Mouse (Mus musculus): ENCODE results near the gene Fam135a. TPM values are rescaled to one million over a fixed set of nuclear protein-coding genes. Genes with fewer than 3 reads are reported as not detected.

Fam135a gene
- polyA plus RNA-seq, 1 experiment from 2014 or later = 36.4 TPM

DNA sequence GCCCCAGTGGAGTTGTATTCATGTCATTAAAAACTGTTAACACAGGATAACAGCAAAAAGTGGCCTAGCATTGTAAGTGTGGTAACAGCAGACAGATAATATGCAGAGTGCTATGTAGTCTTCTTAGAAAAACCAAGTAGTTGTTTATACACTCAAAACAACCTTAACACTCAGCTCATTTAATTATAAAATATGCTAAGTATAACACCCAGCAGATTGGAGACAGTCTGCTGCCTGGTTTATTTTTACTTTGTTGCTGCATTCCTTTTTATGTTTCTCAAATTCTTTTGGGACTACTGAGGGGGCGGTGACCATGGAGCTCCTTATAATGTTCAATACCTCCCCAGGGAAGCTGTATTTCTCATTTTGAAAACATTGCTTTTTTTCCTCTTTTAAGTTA lies 22.4 kb upstream of the Fam135a start:
- Histone ChIP-seq H3K4me3 (ENCODE audit: low read depth, low read length) (no peak overlapping the region), H3K27me3 (ENCODE audit: control insufficient read depth, insufficient read depth, low read length) (no peaks in the 10 kb centered on the region), H3K4me2 (ENCODE audit: low read depth, low read length) (no peak overlapping the region), H3K4me1 (ENCODE audit: control insufficient read depth, insufficient read depth, low read length) (no peaks in the 10 kb centered on the region), H3K36me3 (replicated peaks; ENCODE audit: control insufficient read depth, insufficient read depth, low read depth, low read length) (no peaks in the 10 kb centered on the region), H3K9ac (replicated peaks; ENCODE audit: low read length) (no peak overlapping the region), H3K27ac (replicated peaks; ENCODE audit: low read depth, low read length) (no peak overlapping the region), H3K9me3 (replicated peaks; ENCODE audit: control insufficient read depth, low read length) (no peaks in the 10 kb centered on the region)
- DNase-seq (ENCODE audit: low spot score) (no peak), ATAC-seq (replicated peaks; ENCODE audit: insufficient number of reproducible peaks, low FRiP score, low TSS enrichment, low read depth) (no peak)
- 96% methylated on average over 1 of the region's 1 CpGs for WGBS

GRCm38 (mm10) chr1:24107971-24108773 lies 8.0 kb upstream of the Fam135a start:
- WGBS = 49% methylated on average over 10 of the region's 10 CpGs
- Histone ChIP-seq H3K4me3 (ENCODE audit: low read depth, low read length) (no peak overlapping the region), H3K4me1 (ENCODE audit: control insufficient read depth, insufficient read depth, low read length) (no peaks in the 10 kb centered on the region), H3K27me3 (ENCODE audit: control insufficient read depth, insufficient read depth, low read length) (no peaks in the 10 kb centered on the region), H3K36me3 (replicated peaks; ENCODE audit: control insufficient read depth, insufficient read depth, low read depth, low read length) (no peaks in the 10 kb centered on the region), H3K9me3 (replicated peaks; ENCODE audit: control insufficient read depth, low read length) (no peaks in the 10 kb centered on the region), H3K27ac (replicated peaks; ENCODE audit: low read depth, low read length) (no peak overlapping the region), H3K4me2 (ENCODE audit: low read depth, low read length) (no peak overlapping the region), H3K9ac (replicated peaks; ENCODE audit: low read length) (no peak overlapping the region)
- DNase-seq (ENCODE audit: low spot score) = no peak
- ATAC-seq (replicated peaks; ENCODE audit: insufficient number of reproducible peaks, low FRiP score, low TSS enrichment, low read depth) = no peak

GRCm38 (mm10) chr1:24107378-24107777 lies 7.2 kb upstream of the Fam135a start:
- Histone ChIP-seq H3K36me3 (replicated peaks; ENCODE audit: control insufficient read depth, insufficient read depth, low read depth, low read length) (no peaks in the 10 kb centered on the region), H3K4me1 (ENCODE audit: control insufficient read depth, insufficient read depth, low read length) (no peaks in the 10 kb centered on the region), H3K27ac (replicated peaks; ENCODE audit: low read depth, low read length) (no peak overlapping the region), H3K27me3 (ENCODE audit: control insufficient read depth, insufficient read depth, low read length) (no peaks in the 10 kb centered on the region), H3K4me3 (ENCODE audit: low read depth, low read length) (no peak overlapping the region), H3K9me3 (replicated peaks; ENCODE audit: control insufficient read depth, low read length) (no peaks in the 10 kb centered on the region), H3K9ac (replicated peaks; ENCODE audit: low read length) (no peak overlapping the region), H3K4me2 (ENCODE audit: low read depth, low read length) (no peak overlapping the region)
- ATAC-seq (replicated peaks; ENCODE audit: insufficient number of reproducible peaks, low FRiP score, low TSS enrichment, low read depth) (peak; percentile 45; the same call in 1 of the 2 replicates), DNase-seq (ENCODE audit: low spot score) (no peak)
- 43% methylated on average over 11 of the region's 11 CpGs for WGBS

DNA sequence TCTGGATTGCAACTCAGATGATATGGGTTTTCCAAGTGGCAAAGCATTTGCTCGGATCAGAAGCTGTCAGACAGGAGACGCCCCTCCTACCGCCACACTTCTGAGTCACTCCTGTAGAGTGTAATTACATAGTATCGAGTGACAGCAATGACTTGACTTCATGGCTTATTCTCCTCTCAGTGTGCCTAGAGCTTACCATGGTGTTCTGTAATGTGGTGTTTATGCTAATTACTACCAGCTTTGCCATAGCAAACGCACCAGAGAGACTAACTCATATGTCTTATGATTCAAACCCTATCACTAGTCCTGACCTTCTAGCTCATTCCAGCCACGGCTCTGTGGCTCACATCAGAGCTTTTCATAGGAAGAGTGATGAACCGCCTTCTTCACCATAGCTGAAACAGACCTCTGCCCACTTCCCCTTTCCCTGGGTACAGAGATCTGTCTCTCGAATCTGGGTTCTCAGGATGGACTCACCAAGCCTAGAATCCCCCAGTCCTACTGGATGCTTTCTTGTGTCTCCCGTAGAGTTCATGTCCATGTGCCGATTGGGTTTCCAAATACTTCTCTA lies 2.5 kb upstream of the Fam135a start:
- WGBS = 62% methylated on average over 10 of the region's 10 CpGs
- no peak for ATAC-seq (replicated peaks; ENCODE audit: insufficient number of reproducible peaks, low FRiP score, low TSS enrichment, low read depth)
- no peaks in the 10 kb centered on the region for H3K9me3 ChIP-seq (replicated peaks; ENCODE audit: control insufficient read depth, low read length)

DNA sequence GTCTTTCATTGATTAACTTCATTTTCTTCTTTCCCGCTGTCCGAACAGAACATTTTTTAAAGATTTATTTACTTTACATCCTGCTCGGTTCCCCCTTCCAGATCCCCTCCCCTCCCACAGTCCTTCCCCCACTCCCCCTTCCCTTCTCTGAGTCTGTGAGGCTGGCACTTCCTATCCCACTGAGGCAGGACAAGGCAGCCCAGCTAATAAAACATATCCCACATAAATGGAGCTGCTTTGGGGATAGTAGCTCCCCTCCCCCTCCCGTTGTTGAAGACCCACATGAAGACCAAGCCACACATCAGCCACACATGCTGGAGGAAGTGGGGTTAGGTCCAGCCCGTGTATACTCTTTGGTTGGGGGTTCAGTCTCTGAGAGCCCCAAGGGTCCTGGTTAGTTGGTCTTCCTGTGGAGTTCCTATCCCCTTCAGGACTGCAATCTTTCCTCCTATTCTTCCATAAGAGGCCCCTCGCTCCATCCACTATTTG lies 773 bp upstream of the Fam135a start:
- ATAC-seq (replicated peaks; ENCODE audit: insufficient number of reproducible peaks, low FRiP score, low TSS enrichment, low read depth) (peak; percentile 42), DNase-seq (ENCODE audit: low spot score) (no peak)
- Histone ChIP-seq H3K27ac (replicated peaks; ENCODE audit: low read depth, low read length) (peak overlapping the region; percentile 56; the same call in 1 of the 2 replicates), H3K4me3 (ENCODE audit: low read depth, low read length) (peak overlapping the region; percentile 91), H3K4me1 (ENCODE audit: control insufficient read depth, insufficient read depth, low read length) (no peaks in the 10 kb centered on the region; the same call in 1 of the 2 replicates), H3K36me3 (replicated peaks; ENCODE audit: control insufficient read depth, insufficient read depth, low read depth, low read length) (no peaks in the 10 kb centered on the region), H3K27me3 (ENCODE audit: control insufficient read depth, insufficient read depth, low read length) (no peaks in the 10 kb centered on the region), H3K9me3 (replicated peaks; ENCODE audit: control insufficient read depth, low read length) (no peaks in the 10 kb centered on the region), H3K4me2 (ENCODE audit: low read depth, low read length) (peak overlapping the region; percentile 55), H3K9ac (replicated peaks; ENCODE audit: low read length) (peak overlapping the region; percentile 92)
- 59% methylated on average over 6 of the region's 6 CpGs for WGBS

More for the DNA sequence above, 2.5 kb upstream of the Fam135a start:
- Histone ChIP-seq H3K4me2 (ENCODE audit: low read depth, low read length) (no peak overlapping the region), H3K4me3 (ENCODE audit: low read depth, low read length) (no peak overlapping the region), H3K9ac (replicated peaks; ENCODE audit: low read length) (no peak overlapping the region), H3K27me3 (ENCODE audit: control insufficient read depth, insufficient read depth, low read length) (no peaks in the 10 kb centered on the region), H3K36me3 (replicated peaks; ENCODE audit: control insufficient read depth, insufficient read depth, low read depth, low read length) (no peaks in the 10 kb centered on the region), H3K27ac (replicated peaks; ENCODE audit: low read depth, low read length) (no peak overlapping the region), H3K4me1 (ENCODE audit: control insufficient read depth, insufficient read depth, low read length) (no peaks in the 10 kb centered on the region; the same call in 1 of the 2 replicates)
- DNase-seq (ENCODE audit: low spot score) = no peak

DNA sequence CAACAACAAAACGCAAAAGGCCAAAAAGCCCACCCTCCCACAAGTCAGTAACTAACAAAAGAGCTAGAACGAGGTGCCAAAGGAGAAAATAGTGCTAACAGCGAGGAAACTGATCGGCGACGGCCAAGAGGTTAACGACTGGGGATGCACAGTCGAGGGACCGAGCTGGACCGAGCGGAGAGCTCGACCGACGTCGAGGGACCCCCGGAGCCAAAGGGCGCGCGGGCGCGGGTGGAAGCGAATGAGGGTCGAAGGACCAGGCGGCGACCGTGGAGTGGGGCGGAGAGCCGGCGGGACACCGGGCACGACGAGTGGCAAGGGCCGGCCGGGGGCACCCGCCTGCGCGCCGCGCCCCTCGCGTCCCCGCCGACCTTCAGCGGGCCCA lies 608 bp downstream of the Fam135a start:
- Histone ChIP-seq H3K36me3 (replicated peaks; ENCODE audit: control insufficient read depth, insufficient read depth, low read depth, low read length) (no peaks in the 10 kb centered on the region), H3K9ac (replicated peaks; ENCODE audit: low read length) (peak overlapping the region; percentile 92), H3K4me3 (ENCODE audit: low read depth, low read length) (peak overlapping the region; percentile 91), H3K27me3 (ENCODE audit: control insufficient read depth, insufficient read depth, low read length) (no peaks in the 10 kb centered on the region), H3K9me3 (replicated peaks; ENCODE audit: control insufficient read depth, low read length) (no peaks in the 10 kb centered on the region), H3K4me1 (ENCODE audit: control insufficient read depth, insufficient read depth, low read length) (no peaks in the 10 kb centered on the region; the same call in 1 of the 2 replicates), H3K27ac (replicated peaks; ENCODE audit: low read depth, low read length) (peak overlapping the region; percentile 65), H3K4me2 (ENCODE audit: low read depth, low read length) (peak overlapping the region; percentile 64)
- DNase-seq (ENCODE audit: low spot score) (peak; percentile 36), ATAC-seq (replicated peaks; ENCODE audit: insufficient number of reproducible peaks, low FRiP score, low TSS enrichment, low read depth) (no peak; the same call in 1 of the 2 replicates)
- WGBS = under 1% methylated on average over 44 of the region's 44 CpGs

DNA sequence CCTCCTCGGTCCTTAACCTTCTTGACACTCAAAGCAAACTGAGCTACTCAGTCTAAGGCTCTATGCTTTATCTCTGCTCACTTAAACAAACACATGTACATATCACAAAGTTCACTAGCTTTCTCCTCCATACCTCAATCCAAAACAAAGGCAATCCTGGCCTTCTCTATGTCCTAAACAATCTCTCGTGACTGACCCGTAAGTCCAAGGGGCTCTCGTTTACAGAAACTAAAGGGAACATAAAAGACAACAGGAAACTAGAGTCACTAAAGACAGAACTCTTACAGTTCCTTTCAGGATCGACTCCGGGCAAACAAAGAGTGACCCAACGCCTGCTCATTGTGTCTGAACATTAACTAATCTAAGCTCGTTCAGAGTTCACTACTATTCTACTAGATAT lies 2.6 kb downstream of the Fam135a start:
- Histone ChIP-seq H3K9me3 (replicated peaks; ENCODE audit: control insufficient read depth, low read length) (no peaks in the 10 kb centered on the region), H3K27me3 (ENCODE audit: control insufficient read depth, insufficient read depth, low read length) (no peaks in the 10 kb centered on the region)

GRCm38 (mm10) chr1:24092414-24092813 lies 7.7 kb downstream of the Fam135a start:
- DNase-seq (ENCODE audit: low spot score) (no peak), ATAC-seq (replicated peaks; ENCODE audit: insufficient number of reproducible peaks, low FRiP score, low TSS enrichment, low read depth) (no peak)
- Histone ChIP-seq H3K9ac (replicated peaks; ENCODE audit: low read length) (no peak overlapping the region), H3K4me3 (ENCODE audit: low read depth, low read length) (no peak overlapping the region), H3K4me1 (ENCODE audit: control insufficient read depth, insufficient read depth, low read length) (no peaks in the 10 kb centered on the region), H3K27me3 (ENCODE audit: control insufficient read depth, insufficient read depth, low read length) (no peaks in the 10 kb centered on the region), H3K9me3 (replicated peaks; ENCODE audit: control insufficient read depth, low read length) (no peaks in the 10 kb centered on the region), H3K36me3 (replicated peaks; ENCODE audit: control insufficient read depth, insufficient read depth, low read depth, low read length) (no peaks in the 10 kb centered on the region), H3K27ac (replicated peaks; ENCODE audit: low read depth, low read length) (no peak overlapping the region), H3K4me2 (ENCODE audit: low read depth, low read length) (no peak overlapping the region)
- 95% methylated on average over 7 of the region's 7 CpGs for WGBS

More for the DNA sequence above, 2.6 kb downstream of the Fam135a start:
- ATAC-seq (replicated peaks; ENCODE audit: insufficient number of reproducible peaks, low FRiP score, low TSS enrichment, low read depth) (no peak), DNase-seq (ENCODE audit: low spot score) (no peak)
- no peaks in the 10 kb centered on the region for H3K36me3 ChIP-seq (replicated peaks; ENCODE audit: control insufficient read depth, insufficient read depth, low read depth, low read length)
- 62% methylated on average over 8 of the region's 8 CpGs for WGBS
- H3K4me1 ChIP-seq (ENCODE audit: control insufficient read depth, insufficient read depth, low read length) = no peaks in the 10 kb centered on the region; the same call in 1 of the 2 replicates
- no peak overlapping the region for H3K4me2 ChIP-seq (ENCODE audit: low read depth, low read length)
- H3K9ac ChIP-seq (replicated peaks; ENCODE audit: low read length) = no peak overlapping the region
- H3K4me3 ChIP-seq (ENCODE audit: low read depth, low read length) = no peak overlapping the region
- H3K27ac ChIP-seq (replicated peaks; ENCODE audit: low read depth, low read length) = no peak overlapping the region
